Mouse (Mus musculus): ENCODE results near the gene Slc38a11. TPM values are rescaled to one million over a fixed set of nuclear protein-coding genes. Genes with fewer than 3 reads are reported as not detected.

Gene Slc38a11
- total RNA-seq, 2 experiments from 2014 or later, result not detected

Other genes with a start within 250 kb of the Slc38a11 start
- gene Cobll1, start 124.6 kb downstream of the Slc38a11 start, total RNA-seq (2014; fragmentation: Nextera tagmentation), result 2.7 and 6.5 TPM in 2 replicates
- 0.91 and 1.1 TPM in 2 replicates for gene Cobll1, start 124.6 kb downstream of the Slc38a11 start, total RNA-seq (2017)
- gene Scn3a, start 203.6 kb upstream of the Slc38a11 start, total RNA-seq (2014; fragmentation: Nextera tagmentation), result not detected in 2 replicates
- not detected in 2 replicates for gene Scn3a, start 203.6 kb upstream of the Slc38a11 start, total RNA-seq (2017)